Mouse (Mus musculus) spleen, adult 2 months (tissue): Measurements from ENCODE around the gene Cep250.

Experiments
- CTCF ChIP-seq: fragments of 200-500 bp; IDR thresholded peaks from 2 replicates; pipeline ENCODE4 v1.5.1; 2011; ENCODE audit warnings: mild to moderate bottlenecking, inconsistent platforms; ENCODE audit not compliant: insufficient read depth, insufficient read length, insufficient replicate concordance; ENCODE audit errors: extremely low read depth
- POLR2A ChIP-seq: fragments of 200-500 bp; IDR thresholded peaks from 2 replicates; pipeline ENCODE4 v1.6.1; 2011; ENCODE audit warnings: low read depth, low read length, inconsistent platforms

DNA sequence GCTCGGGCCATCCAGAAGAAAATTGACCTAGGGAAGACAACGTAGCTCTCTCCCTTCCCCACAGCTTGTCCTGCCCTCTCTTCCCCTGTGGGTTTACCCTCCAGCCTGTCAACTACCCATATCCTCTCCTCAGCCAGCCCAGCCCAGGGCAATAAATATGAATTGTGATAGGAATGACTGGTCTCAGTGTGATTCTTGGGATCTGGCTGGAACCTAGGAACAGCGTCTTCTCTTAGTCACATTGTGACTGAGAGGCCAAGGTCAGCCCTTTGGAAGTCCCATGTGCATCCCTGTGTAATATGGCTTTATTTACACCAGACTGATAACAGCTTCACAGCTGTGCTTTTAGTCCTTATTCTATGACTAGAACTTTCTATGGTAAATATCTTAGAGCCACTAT, 61.8 kb downstream of the Cep250 start:
- TF ChIP-seq CTCF: no peak
- TF ChIP-seq POLR2A: no peak
